Mouse (Mus musculus): Measurements from ENCODE around the gene Rpa2. TPM values are rescaled to one million over a fixed set of nuclear protein-coding genes. Genes with fewer than 3 reads are reported as not detected.
A peak's percentile ranks its signal among the peaks of the same experiment; 100 is the strongest.
"Not testable (repeated sequence)": the region's sequence is repeated elsewhere in the genome, so short reads cannot be mapped to it uniquely, and the experiment has no call there.

Gene Rpa2
- 40.7 and 43.6 TPM in 2 replicates for polyA plus RNA-seq (2015; fragmentation: Nextera tagmentation; extraction: Ambion mirVana)

DNA sequence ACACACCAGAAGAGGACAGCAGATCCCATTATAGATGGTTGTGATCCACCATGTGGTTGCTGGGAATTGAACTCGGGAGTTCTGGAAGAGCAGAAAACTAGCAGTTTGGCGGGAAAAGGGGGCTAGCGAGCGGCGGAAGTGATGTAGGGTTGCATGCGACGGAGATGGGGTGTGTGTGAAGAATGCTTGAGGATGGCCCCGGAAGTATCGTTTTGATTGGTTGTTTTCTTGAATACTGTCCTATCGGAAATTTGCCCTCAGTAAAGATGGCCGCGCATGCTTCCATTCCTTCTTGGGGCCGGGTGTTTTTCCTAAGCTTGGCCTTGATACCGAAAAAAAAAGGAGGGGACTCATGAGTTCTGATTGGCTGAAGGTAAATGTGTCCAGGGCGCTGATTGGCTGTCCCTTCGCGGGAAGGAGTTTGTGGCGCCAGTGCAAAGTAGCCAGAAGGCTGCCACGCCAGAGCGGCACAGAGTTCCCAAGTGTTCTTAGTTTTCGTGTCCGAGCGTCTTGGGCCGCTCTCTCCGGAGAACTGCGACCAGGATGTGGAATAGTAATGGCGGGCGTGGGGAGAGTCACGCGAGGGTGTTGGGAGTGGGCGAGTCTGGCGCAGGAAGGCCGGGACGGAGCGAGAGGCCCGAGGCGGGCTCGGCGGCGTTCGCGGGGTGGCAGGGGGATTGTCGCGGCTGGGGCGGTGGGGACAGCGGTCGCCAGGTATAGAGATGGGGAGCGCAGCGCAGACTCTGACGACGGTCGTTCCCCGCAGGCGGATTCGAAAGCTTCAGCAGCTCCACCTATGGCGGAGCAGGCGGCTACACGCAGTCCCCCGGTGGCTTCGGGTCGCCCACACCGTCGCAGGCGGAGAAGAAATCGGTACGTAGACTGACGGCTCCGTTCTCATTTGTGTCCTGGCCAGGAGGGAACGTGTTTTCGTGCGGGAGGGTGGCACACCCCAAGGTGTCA lies at the start of gene Rpa2:
Gene Rpa2, plus strand, starts transcription at position 419 of the 963 bp plus-strand sequence.
- Histone ChIP-seq H3K36me3 (ENCODE audit: control insufficient read depth, insufficient read depth, low read length) (peaks cover 6% of the 10 kb centered on the region; the same call in 1 of the 2 replicates), H3K4me2 (ENCODE audit: low read length) (peak within 1 kb of the TSS; percentile 89), H3K4me1 (ENCODE audit: control insufficient read depth, insufficient read depth, low read depth, low read length) (peaks cover 7% of the 10 kb centered on the region), H3K9me3 (ENCODE audit: control insufficient read depth, low read length) (no peaks in the 10 kb centered on the region), H3K27ac (ENCODE audit: low read depth, low read length) (peak within 1 kb of the TSS; percentile 40; the same call in 1 of the 2 replicates), H3K27me3 (replicated peaks; ENCODE audit: control insufficient read depth, insufficient read depth, low read length) (no peaks in the 10 kb centered on the region), H3K4me3 (ENCODE audit: low read length) (peak within 1 kb of the TSS; percentile 86), H3K9ac (ENCODE audit: low read depth, low read length) (peak within 1 kb of the TSS; percentile 71)
- ATAC-seq, result peak; percentile 99
- WGBS, result under 1% methylated on average over 56 of the region's 71 CpGs

DNA sequence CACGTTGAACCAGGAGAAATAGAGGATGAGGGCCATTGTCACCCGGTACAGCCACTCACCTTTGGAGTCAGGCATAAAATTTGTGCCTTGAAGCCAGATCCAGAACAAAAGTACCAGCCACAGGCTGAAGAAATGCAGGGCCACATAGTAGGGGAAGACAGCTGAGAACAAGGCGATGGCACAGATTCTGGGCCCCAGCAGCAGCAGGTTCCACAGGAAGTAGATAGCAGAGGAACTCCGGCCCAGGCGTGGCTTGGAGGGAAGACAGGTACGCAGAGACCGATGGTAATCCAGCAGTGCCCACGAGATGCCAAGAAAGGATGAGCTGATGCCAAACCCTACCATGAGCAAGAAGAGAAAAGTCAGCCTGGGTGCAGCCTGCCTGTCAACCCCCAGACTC lies 39.9 kb upstream of the Rpa2 start:
- 94% methylated on average over 8 of the region's 8 CpGs for WGBS
- Histone ChIP-seq H3K4me3 (ENCODE audit: low read length) (no peak overlapping the region), H3K36me3 (ENCODE audit: control insufficient read depth, insufficient read depth, low read length) (peaks cover 19% of the 10 kb centered on the region), H3K27me3 (replicated peaks; ENCODE audit: control insufficient read depth, insufficient read depth, low read length) (no peaks in the 10 kb centered on the region), H3K9me3 (ENCODE audit: control insufficient read depth, low read length) (no peaks in the 10 kb centered on the region), H3K4me2 (ENCODE audit: low read length) (no peak overlapping the region), H3K9ac (ENCODE audit: low read depth, low read length) (no peak overlapping the region), H3K27ac (ENCODE audit: low read depth, low read length) (no peak overlapping the region), H3K4me1 (ENCODE audit: control insufficient read depth, insufficient read depth, low read depth, low read length) (peaks cover 7% of the 10 kb centered on the region)
- no peak for ATAC-seq

DNA sequence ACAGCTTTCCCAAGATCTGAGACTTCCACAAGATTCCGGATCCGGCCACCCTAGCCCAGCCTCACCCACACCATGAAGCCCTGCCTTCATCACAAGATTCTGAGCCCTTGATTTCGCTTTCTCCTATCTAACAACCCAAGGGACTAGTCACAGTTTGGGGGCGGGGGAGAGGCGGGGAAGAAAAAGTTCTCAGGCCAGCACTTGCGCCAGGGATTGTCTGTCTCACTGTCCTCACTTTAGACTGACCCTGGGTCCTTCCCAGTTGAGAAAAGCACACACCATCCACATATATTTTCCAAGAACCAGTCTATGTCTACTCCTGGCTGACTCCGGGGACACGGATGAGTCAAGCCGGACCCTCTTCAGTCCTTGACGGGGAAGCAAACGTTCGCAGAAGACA lies 36.5 kb upstream of the Rpa2 start:
- no peak for ATAC-seq
- Histone ChIP-seq H3K4me3 (ENCODE audit: low read length) (peak overlapping the region; percentile 68), H3K4me2 (ENCODE audit: low read length) (peak overlapping the region; percentile 89), H3K36me3 (ENCODE audit: control insufficient read depth, insufficient read depth, low read length) (peaks cover 8% of the 10 kb centered on the region), H3K9me3 (ENCODE audit: control insufficient read depth, low read length) (no peaks in the 10 kb centered on the region), H3K27ac (ENCODE audit: low read depth, low read length) (no peak overlapping the region), H3K9ac (ENCODE audit: low read depth, low read length) (peak overlapping the region; percentile 76), H3K4me1 (ENCODE audit: control insufficient read depth, insufficient read depth, low read depth, low read length) (peaks cover 7% of the 10 kb centered on the region), H3K27me3 (replicated peaks; ENCODE audit: control insufficient read depth, insufficient read depth, low read length) (no peaks in the 10 kb centered on the region)
- 49% methylated on average over 12 of the region's 12 CpGs for WGBS

DNA sequence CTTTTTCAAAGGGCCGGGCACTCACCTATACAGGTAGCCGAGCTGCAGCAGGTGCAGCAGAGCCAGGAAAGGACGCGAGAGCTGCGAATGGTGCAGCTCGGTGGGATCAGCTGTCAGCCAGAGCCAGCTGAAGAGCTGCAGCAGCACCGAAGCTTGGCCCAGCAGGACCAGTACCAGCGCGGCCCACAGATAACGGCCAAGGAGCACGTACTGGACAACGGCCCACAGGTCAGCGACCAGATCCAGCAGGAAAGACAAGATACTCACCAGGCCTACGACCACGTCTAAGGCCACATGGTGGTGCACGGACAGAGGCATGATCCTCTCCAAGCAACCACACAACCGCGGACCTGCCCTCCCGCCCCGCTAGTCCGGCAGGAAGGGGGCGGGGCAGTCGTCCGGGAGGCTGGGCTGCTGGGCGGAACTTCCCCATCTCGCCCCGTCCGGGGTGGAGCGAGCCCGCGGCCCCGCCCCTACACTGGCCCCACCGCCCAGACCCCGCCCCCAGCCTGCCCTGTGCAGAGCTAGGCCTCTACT lies 35.9 kb upstream of the Rpa2 start, which contains the start of gene Xkr8:
Gene Xkr8, minus strand, starts transcription at position 399 of the 537 bp plus-strand sequence.
- H3K27me3 ChIP-seq (replicated peaks; ENCODE audit: control insufficient read depth, insufficient read depth, low read length), result no peaks in the 10 kb centered on the region
- H3K4me1 ChIP-seq (ENCODE audit: control insufficient read depth, insufficient read depth, low read depth, low read length), result peaks cover 7% of the 10 kb centered on the region
- H3K36me3 ChIP-seq (ENCODE audit: control insufficient read depth, insufficient read depth, low read length), result peaks cover 6% of the 10 kb centered on the region
- ATAC-seq, result peak; percentile 98
- H3K4me3 ChIP-seq (ENCODE audit: low read length), result peak within 1 kb of the TSS; percentile 68
- H3K4me2 ChIP-seq (ENCODE audit: low read length), result peak within 1 kb of the TSS; percentile 89
- H3K27ac ChIP-seq (ENCODE audit: low read depth, low read length), result peak within 1 kb of the TSS; percentile 66; the same call in 1 of the 2 replicates
- no peaks in the 10 kb centered on the region for H3K9me3 ChIP-seq (ENCODE audit: control insufficient read depth, low read length)
- 3% methylated on average over 33 of the region's 34 CpGs for WGBS
- H3K9ac ChIP-seq (ENCODE audit: low read depth, low read length), result peak within 1 kb of the TSS; percentile 76

DNA sequence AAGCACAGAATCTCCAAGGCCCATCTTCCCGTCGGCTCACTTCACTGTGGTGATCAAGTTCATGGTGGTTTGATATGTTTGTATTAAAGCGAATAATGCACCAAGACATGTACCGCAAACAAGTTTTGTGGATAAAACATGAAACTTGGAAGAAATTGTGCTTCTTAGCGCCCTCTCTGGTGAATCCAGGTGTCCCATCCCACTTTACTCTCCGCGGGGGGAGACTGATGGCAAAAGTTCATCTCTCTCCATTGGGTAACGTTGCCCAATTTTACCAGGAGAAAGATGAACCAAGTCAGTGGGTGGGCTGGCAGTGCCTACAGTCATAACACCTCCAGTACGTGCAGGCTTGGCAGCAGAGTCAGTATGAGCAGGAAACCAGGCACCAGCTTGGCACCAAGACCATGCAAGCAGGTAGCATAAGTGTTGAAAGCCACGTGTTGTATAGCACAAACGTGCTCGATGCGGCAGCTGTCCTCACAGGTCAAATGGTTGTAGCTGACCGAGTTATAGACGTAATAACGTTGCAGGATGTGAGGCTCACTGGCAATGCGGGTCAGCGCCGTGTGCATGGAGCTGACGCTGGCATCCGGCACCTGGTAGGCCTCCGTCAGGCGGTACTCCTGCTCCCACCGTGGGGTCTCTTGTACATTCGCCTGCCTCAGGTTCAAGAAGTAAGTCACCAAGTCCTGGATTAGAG lies 34.9 kb upstream of the Rpa2 start:
- no peak for ATAC-seq
- no peaks in the 10 kb centered on the region for H3K27me3 ChIP-seq (replicated peaks; ENCODE audit: control insufficient read depth, insufficient read depth, low read length)
- 92% methylated on average over 25 of the region's 25 CpGs for WGBS
- H3K9me3 ChIP-seq (ENCODE audit: control insufficient read depth, low read length), result no peaks in the 10 kb centered on the region
- H3K4me1 ChIP-seq (ENCODE audit: control insufficient read depth, insufficient read depth, low read depth, low read length), result peaks cover 7% of the 10 kb centered on the region
- no peak overlapping the region for H3K27ac ChIP-seq (ENCODE audit: low read depth, low read length)
- H3K4me2 ChIP-seq (ENCODE audit: low read length), result no peak overlapping the region
- H3K36me3 ChIP-seq (ENCODE audit: control insufficient read depth, insufficient read depth, low read length), result peaks cover under 1% of the 10 kb centered on the region; the same call in 1 of the 2 replicates
- no peak overlapping the region for H3K9ac ChIP-seq (ENCODE audit: low read depth, low read length)
- no peak overlapping the region for H3K4me3 ChIP-seq (ENCODE audit: low read length)

DNA sequence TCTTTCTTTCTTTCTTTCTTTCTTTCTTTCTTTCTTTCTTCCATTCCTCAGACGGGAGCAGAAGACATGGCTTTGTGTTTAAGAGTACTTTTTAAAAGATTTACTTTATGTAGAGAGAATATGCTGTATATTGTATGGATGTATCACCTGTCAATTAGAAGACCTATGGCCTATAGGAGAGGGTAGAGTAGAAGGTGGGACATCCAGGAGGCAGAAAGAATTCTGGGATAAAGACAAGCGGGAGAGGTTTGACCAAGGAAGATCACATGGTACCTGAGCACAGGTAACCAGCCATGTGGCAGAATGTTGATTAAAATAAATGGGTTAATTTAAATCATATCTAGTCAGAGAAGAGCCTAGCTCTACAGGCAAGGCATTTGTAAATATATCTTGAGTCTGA lies 33.4 kb upstream of the Rpa2 start:
- H3K4me3 ChIP-seq (ENCODE audit: low read length), result no peak overlapping the region
- WGBS, result 94% methylated on average over 2 of the region's 2 CpGs
- no peaks in the 10 kb centered on the region for H3K36me3 ChIP-seq (ENCODE audit: control insufficient read depth, insufficient read depth, low read length)
- no peak overlapping the region for H3K9ac ChIP-seq (ENCODE audit: low read depth, low read length)
- H3K4me2 ChIP-seq (ENCODE audit: low read length), result no peak overlapping the region
- no peak overlapping the region for H3K27ac ChIP-seq (ENCODE audit: low read depth, low read length)
- H3K4me1 ChIP-seq (ENCODE audit: control insufficient read depth, insufficient read depth, low read depth, low read length), result peaks cover 7% of the 10 kb centered on the region
- H3K9me3 ChIP-seq (ENCODE audit: control insufficient read depth, low read length), result no peaks in the 10 kb centered on the region
- no peaks in the 10 kb centered on the region for H3K27me3 ChIP-seq (replicated peaks; ENCODE audit: control insufficient read depth, insufficient read depth, low read length)
- no peak for ATAC-seq

DNA sequence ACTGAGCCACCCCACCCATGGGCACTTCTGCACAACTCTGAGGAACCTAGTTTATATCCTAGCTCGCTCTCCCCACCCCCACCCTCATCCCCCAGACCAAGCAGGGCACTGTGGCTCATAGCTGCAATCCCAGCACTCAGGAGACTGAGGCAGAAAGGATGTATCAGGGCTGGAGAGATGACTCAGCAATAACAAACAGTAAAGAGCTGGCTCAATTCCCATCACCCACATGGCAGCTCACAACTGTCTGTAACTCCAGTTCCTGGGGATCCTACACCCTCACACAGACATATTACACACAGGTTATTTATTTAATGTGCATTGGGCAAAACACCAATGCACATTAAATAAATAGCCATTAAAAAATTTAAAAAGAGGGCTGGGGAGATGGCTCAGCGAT lies 32.7 kb upstream of the Rpa2 start:
- Histone ChIP-seq H3K4me3 (ENCODE audit: low read length) (no peak overlapping the region), H3K9ac (ENCODE audit: low read depth, low read length) (no peak overlapping the region)
- 79% methylated on average over 2 of the region's 2 CpGs for WGBS

DNA sequence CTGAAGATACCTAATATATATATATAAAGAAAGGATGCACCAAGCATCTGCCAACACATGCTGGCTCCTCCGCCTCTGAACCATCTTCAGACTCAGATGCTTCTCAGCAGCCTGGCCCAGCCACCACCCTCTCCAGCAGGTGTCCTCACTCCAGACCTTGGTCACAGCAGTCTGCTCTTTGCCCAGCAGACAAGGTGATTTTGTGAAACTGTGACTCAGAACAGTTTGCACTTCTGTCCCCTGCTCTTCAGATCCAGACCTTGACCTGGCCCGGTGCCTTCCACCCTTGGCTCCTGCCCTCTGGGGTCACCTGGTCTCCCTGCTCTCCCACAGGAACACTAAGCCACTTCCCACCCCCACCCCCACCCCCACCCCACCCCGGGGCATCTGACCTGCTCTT lies 32.2 kb upstream of the Rpa2 start:
- WGBS, result 75% methylated on average over 3 of the region's 3 CpGs
- no peaks in the 10 kb centered on the region for H3K36me3 ChIP-seq (ENCODE audit: control insufficient read depth, insufficient read depth, low read length)
- no peaks in the 10 kb centered on the region for H3K27me3 ChIP-seq (replicated peaks; ENCODE audit: control insufficient read depth, insufficient read depth, low read length)
- no peaks in the 10 kb centered on the region for H3K9me3 ChIP-seq (ENCODE audit: control insufficient read depth, low read length)
- no peak overlapping the region for H3K27ac ChIP-seq (ENCODE audit: low read depth, low read length)
- H3K4me2 ChIP-seq (ENCODE audit: low read length), result no peak overlapping the region
- peaks cover 7% of the 10 kb centered on the region for H3K4me1 ChIP-seq (ENCODE audit: control insufficient read depth, insufficient read depth, low read depth, low read length)
- ATAC-seq, result no peak
- H3K9ac ChIP-seq (ENCODE audit: low read depth, low read length), result no peak overlapping the region
- H3K4me3 ChIP-seq (ENCODE audit: low read length), result no peak overlapping the region

More for the DNA sequence above, 32.7 kb upstream of the Rpa2 start:
- Histone ChIP-seq H3K27me3 (replicated peaks; ENCODE audit: control insufficient read depth, insufficient read depth, low read length) (no peaks in the 10 kb centered on the region), H3K36me3 (ENCODE audit: control insufficient read depth, insufficient read depth, low read length) (no peaks in the 10 kb centered on the region), H3K4me2 (ENCODE audit: low read length) (no peak overlapping the region), H3K4me1 (ENCODE audit: control insufficient read depth, insufficient read depth, low read depth, low read length) (peaks cover 7% of the 10 kb centered on the region), H3K27ac (ENCODE audit: low read depth, low read length) (no peak overlapping the region), H3K9me3 (ENCODE audit: control insufficient read depth, low read length) (no peaks in the 10 kb centered on the region)
- no peak for ATAC-seq

DNA sequence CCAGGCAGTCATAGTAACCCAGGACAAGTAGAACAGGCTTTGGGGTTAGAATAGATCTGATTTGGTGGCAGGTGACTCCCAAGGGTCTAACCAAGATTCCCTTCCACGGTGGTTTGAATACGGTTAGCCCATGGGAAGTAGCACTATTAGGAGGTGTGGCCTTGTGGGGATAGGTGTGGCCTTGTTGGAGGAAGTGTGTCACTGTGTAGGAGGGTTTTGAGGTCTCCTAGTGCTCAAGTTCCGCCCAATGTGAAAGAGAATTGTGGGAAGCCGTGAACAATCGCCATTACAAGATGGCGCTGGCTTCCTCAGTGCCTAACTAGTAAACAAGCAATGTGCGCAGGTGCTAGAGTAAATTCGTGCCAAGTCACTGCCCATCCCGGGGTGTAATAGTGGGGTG lies 31.0 kb upstream of the Rpa2 start:
- H3K4me2 ChIP-seq (ENCODE audit: low read length); H3K4me1 ChIP-seq (ENCODE audit: control insufficient read depth, insufficient read depth, low read depth, low read length); H3K9ac ChIP-seq (ENCODE audit: low read depth, low read length); H3K36me3 ChIP-seq (ENCODE audit: control insufficient read depth, insufficient read depth, low read length); ATAC-seq; H3K4me3 ChIP-seq (ENCODE audit: low read length); H3K27me3 ChIP-seq (replicated peaks; ENCODE audit: control insufficient read depth, insufficient read depth, low read length); H3K9me3 ChIP-seq (ENCODE audit: control insufficient read depth, low read length); H3K27ac ChIP-seq (ENCODE audit: low read depth, low read length): not testable (repeated sequence)
- WGBS, result 93% methylated on average over 9 of the region's 9 CpGs
